Mouse (Mus musculus) forebrain, embryonic 16.5 days (tissue): Measurements from ENCODE around the gene Palm2. TPM values are rescaled to one million over a fixed set of nuclear protein-coding genes. Genes with fewer than 3 reads are reported as not detected.

Experiments
- ATAC-seq: fragments of 200-750 bp; cut with Nextera tagmentation; 2 replicates; pipeline ENCODE4 v1.8.0; 2017; ENCODE audit warnings: mild to moderate bottlenecking, moderate library complexity
- H3K27ac ChIP-seq: fragments of 300-500 bp; sonication (generic); 2 replicates; pipeline ENCODE4 v1.5.1; 2014; ENCODE audit warnings: low read length, control low read depth
- H3K27me3 ChIP-seq: fragments of 300-500 bp; sonication (generic); replicated peaks from 2 replicates; pipeline ENCODE4 v1.6.1; 2014; ENCODE audit warnings: low read length; ENCODE audit not compliant: control insufficient read depth, insufficient read depth
- H3K36me3 ChIP-seq: fragments of 300-500 bp; sonication (generic); 2 replicates; pipeline ENCODE4 v1.6.1; 2014; ENCODE audit not compliant: control insufficient read depth, insufficient read depth
- H3K4me1 ChIP-seq: fragments of 300-500 bp; sonication (generic); replicated peaks from 2 replicates; pipeline ENCODE4 v1.6.1; 2014; ENCODE audit warnings: low read length; ENCODE audit not compliant: control insufficient read depth, insufficient read depth
- H3K4me2 ChIP-seq: fragments of 300-500 bp; sonication (generic); 2 replicates; pipeline ENCODE4 v1.6.1; 2014; ENCODE audit warnings: mild to moderate bottlenecking, low read length, control low read depth
- H3K4me3 ChIP-seq: fragments of 300-500 bp; sonication (generic); replicated peaks from 2 replicates; pipeline ENCODE4 v1.5.1; 2014; ENCODE audit warnings: mild to moderate bottlenecking, low read length, control low read depth
- H3K9ac ChIP-seq: fragments of 300-500 bp; sonication (generic); replicated peaks from 2 replicates; pipeline ENCODE4 v1.6.1; 2014; ENCODE audit warnings: low read depth, low read length, control low read depth
- H3K9me3 ChIP-seq: fragments of 300-500 bp; sonication (generic); 2 replicates; pipeline ENCODE4 v1.6.1; 2016; ENCODE audit warnings: low read length; ENCODE audit not compliant: control insufficient read depth
- WGBS: fragments of 180-500 bp; shearing (Covaris S2); extraction: QIAGEN DNeasy Blood & Tissue Kit; methylation state at CpG from one replicate; pipeline ENCODE4 v1.1.7; 2014; 5-methylcytosine and 5-hydroxymethylcytosine counted together
- polyA plus RNA-seq: library from polyadenylated mRNA; unstranded; fragments of >200 nt; fragmentation: Nextera tagmentation; extraction: Ambion mirVana; gene quantifications from 2 replicates; pipeline ENCODE4 v1.2.1, GENCODE M21; 2015

The Palm2 gene
- polyA plus RNA-seq, 1 experiment from 2014 or later = 14.2 TPM

GRCm38 (mm10) chr4:57569711-57570110, 135.7 kb downstream of the Palm2 start:
- Histone ChIP-seq H3K4me1 (peaks cover 12% of the 10 kb centered on the region), H3K9ac (no peak overlapping the region), H3K27me3 (peaks cover 4% of the 10 kb centered on the region; the same call in 1 of the 2 replicates), H3K4me2 (no peak overlapping the region), H3K4me3 (no peak overlapping the region), H3K27ac (no peak overlapping the region), H3K9me3 (no peaks in the 10 kb centered on the region), H3K36me3 (no peaks in the 10 kb centered on the region)
- WGBS = 66% methylated on average over 6 of the region's 6 CpGs
- no peak for ATAC-seq

- WGBS = 81% methylated on average over 3 of the region's 3 CpGs
- peaks cover 4% of the 10 kb centered on the region; the same call in 1 of the 2 replicates for H3K27me3 ChIP-seq
- H3K27ac ChIP-seq = no peak overlapping the region
- ATAC-seq = no peak
- H3K9ac ChIP-seq = no peak overlapping the region
- H3K9me3 ChIP-seq = no peaks in the 10 kb centered on the region
- no peaks in the 10 kb centered on the region for H3K36me3 ChIP-seq
- no peak overlapping the region for H3K4me3 ChIP-seq
- H3K4me2 ChIP-seq = no peak overlapping the region
- peaks cover 12% of the 10 kb centered on the region for H3K4me1 ChIP-seq
These were observed 136.2 kb downstream of the Palm2 start for GRCm38 (mm10) chr4:57570229-57570628.

- H3K27ac ChIP-seq = no peak overlapping the region
- no peak overlapping the region for H3K4me2 ChIP-seq
- ATAC-seq = no peak
- H3K9me3 ChIP-seq = no peaks in the 10 kb centered on the region
- no peak overlapping the region for H3K4me3 ChIP-seq
- no peaks in the 10 kb centered on the region for H3K4me1 ChIP-seq
- no peaks in the 10 kb centered on the region for H3K27me3 ChIP-seq
- 87% methylated on average over 3 of the region's 3 CpGs for WGBS
- no peak overlapping the region for H3K9ac ChIP-seq
- no peaks in the 10 kb centered on the region for H3K36me3 ChIP-seq
These were observed 140.1 kb downstream of the Palm2 start for GRCm38 (mm10) chr4:57574181-57574580.

GRCm38 (mm10) chr4:57574646-57575045, 140.6 kb downstream of the Palm2 start:
- Histone ChIP-seq H3K36me3 (no peaks in the 10 kb centered on the region), H3K9ac (no peak overlapping the region), H3K9me3 (no peaks in the 10 kb centered on the region), H3K4me2 (no peak overlapping the region), H3K4me3 (no peak overlapping the region), H3K27ac (no peak overlapping the region), H3K27me3 (no peaks in the 10 kb centered on the region), H3K4me1 (no peaks in the 10 kb centered on the region)
- ATAC-seq = no peak
- WGBS = 85% methylated on average over 6 of the region's 6 CpGs

GRCm38 (mm10) chr4:57575686-57576085, 141.6 kb downstream of the Palm2 start:
- no peaks in the 10 kb centered on the region for H3K27me3 ChIP-seq
- 79% methylated on average over 5 of the region's 5 CpGs for WGBS
- H3K9ac ChIP-seq = no peak overlapping the region
- no peak overlapping the region for H3K27ac ChIP-seq
- no peak for ATAC-seq
- H3K36me3 ChIP-seq = no peaks in the 10 kb centered on the region
- H3K4me3 ChIP-seq = no peak overlapping the region
- H3K4me1 ChIP-seq = no peaks in the 10 kb centered on the region
- H3K9me3 ChIP-seq = 0 out of 2 replicates have a peak, but pooled peaks cover 3% of the 10 kb centered on the region
- H3K4me2 ChIP-seq = no peak overlapping the region

GRCm38 (mm10) chr4:57576095-57576494, 142.0 kb downstream of the Palm2 start:
- 0 out of 2 replicates have a peak, but pooled peaks cover 3% of the 10 kb centered on the region for H3K9me3 ChIP-seq
- no peaks in the 10 kb centered on the region for H3K36me3 ChIP-seq
- ATAC-seq = peak; percentile 62; the same call in 1 of the 2 replicates
- no peak overlapping the region for H3K9ac ChIP-seq
- H3K27ac ChIP-seq = no peak overlapping the region
- no peaks in the 10 kb centered on the region for H3K4me1 ChIP-seq
- H3K4me2 ChIP-seq = no peak overlapping the region
- H3K27me3 ChIP-seq = no peaks in the 10 kb centered on the region
- H3K4me3 ChIP-seq = no peak overlapping the region
- WGBS = 83% methylated on average over 11 of the region's 11 CpGs

- Histone ChIP-seq H3K27me3 (no peaks in the 10 kb centered on the region), H3K36me3 (no peaks in the 10 kb centered on the region), H3K4me2 (no peak overlapping the region), H3K4me1 (no peaks in the 10 kb centered on the region), H3K9ac (no peak overlapping the region), H3K27ac (no peak overlapping the region), H3K9me3 (0 out of 2 replicates have a peak, but pooled peaks cover 3% of the 10 kb centered on the region), H3K4me3 (no peak overlapping the region)
- WGBS = 84% methylated on average over 10 of the region's 10 CpGs
- ATAC-seq = no peak
These were observed 145.6 kb downstream of the Palm2 start for GRCm38 (mm10) chr4:57579683-57580082.

GRCm38 (mm10) chr4:57585281-57585800, 151.3 kb downstream of the Palm2 start:
- WGBS = 89% methylated on average over 6 of the region's 6 CpGs
- no peak overlapping the region for H3K4me3 ChIP-seq
- no peak for ATAC-seq
- H3K9me3 ChIP-seq = 0 out of 2 replicates have a peak, but pooled peaks cover 3% of the 10 kb centered on the region
- no peak overlapping the region for H3K27ac ChIP-seq
- H3K27me3 ChIP-seq = no peaks in the 10 kb centered on the region
- H3K4me2 ChIP-seq = no peak overlapping the region
- no peaks in the 10 kb centered on the region for H3K4me1 ChIP-seq
- no peaks in the 10 kb centered on the region for H3K36me3 ChIP-seq
- no peak overlapping the region for H3K9ac ChIP-seq

- no peak for ATAC-seq
- H3K9me3 ChIP-seq = no peaks in the 10 kb centered on the region
- H3K4me3 ChIP-seq = no peak overlapping the region
- H3K4me1 ChIP-seq = no peaks in the 10 kb centered on the region
- H3K4me2 ChIP-seq = no peak overlapping the region
- H3K27ac ChIP-seq = no peak overlapping the region
- H3K36me3 ChIP-seq = no peaks in the 10 kb centered on the region
- no peaks in the 10 kb centered on the region for H3K27me3 ChIP-seq
- 83% methylated on average over 7 of the region's 7 CpGs for WGBS
- H3K9ac ChIP-seq = no peak overlapping the region
These were observed 153.0 kb downstream of the Palm2 start for GRCm38 (mm10) chr4:57586933-57587658.
